Mouse (Mus musculus) cerebellum, adult 18-20 months (tissue): ENCODE results near the gene Sugct.
A peak's percentile ranks its signal among the peaks of the same experiment; 100 is the strongest.
"Not testable (repeated sequence)": the region's sequence is repeated elsewhere in the genome, so short reads cannot be mapped to it uniquely, and the experiment has no call there.

Experiments used
- DNase-seq, 2 experiments: peaks; one replicate each; pipeline ENCODE4 v3.0.0; 2021

The Sugct gene

GRCm38 (mm10) chr13:17603756-17604155 is 91.6 kb downstream of the Sugct start:
- no peak for DNase-seq

GRCm38 (mm10) chr13:17585267-17585913 is 110.0 kb downstream of the Sugct start:
- DNase-seq, result no peak

- DNase-seq, result peak in 1 of 2 experiments; percentile 12
Measured at GRCm38 (mm10) chr13:17584804-17585203, 110.5 kb downstream of the Sugct start.

GRCm38 (mm10) chr13:17581684-17582083 is 113.7 kb downstream of the Sugct start:
- peak in 1 of 2 experiments; percentile 4 for DNase-seq

GRCm38 (mm10) chr13:17559357-17559756 is 136.0 kb downstream of the Sugct start:
- no peak for DNase-seq

GRCm38 (mm10) chr13:17536341-17536740 is 159.0 kb downstream of the Sugct start:
- no peak for DNase-seq

- DNase-seq, result no peak
Measured at GRCm38 (mm10) chr13:17534871-17535270, 160.5 kb downstream of the Sugct start.

GRCm38 (mm10) chr13:17534469-17534868 is 160.9 kb downstream of the Sugct start:
- no peak for DNase-seq

GRCm38 (mm10) chr13:17511184-17511778 is 184.1 kb downstream of the Sugct start:
- DNase-seq, result no peak

GRCm38 (mm10) chr13:17494936-17495335 is 200.4 kb downstream of the Sugct start:
- DNase-seq, result no peak

- no peak for DNase-seq
Measured at GRCm38 (mm10) chr13:17494056-17494574, 201.2 kb downstream of the Sugct start.

- DNase-seq, result not testable (repeated sequence)
Measured at GRCm38 (mm10) chr13:17457981-17458380, 237.4 kb downstream of the Sugct start.

GRCm38 (mm10) chr13:17432139-17432916 is 263.0 kb downstream of the Sugct start:
- peak in 1 of 2 experiments; percentile 4 for DNase-seq

- DNase-seq, result no peak
Measured at GRCm38 (mm10) chr13:17421875-17422274, 273.5 kb downstream of the Sugct start.

- no peak for DNase-seq
Measured at GRCm38 (mm10) chr13:17420557-17420956, 274.8 kb downstream of the Sugct start.

GRCm38 (mm10) chr13:17342836-17343235 is 352.5 kb downstream of the Sugct start:
- no peak for DNase-seq

- DNase-seq, result no peak
Measured at GRCm38 (mm10) chr13:17335885-17336540, 359.3 kb downstream of the Sugct start.

GRCm38 (mm10) chr13:17326863-17327262 is 368.5 kb downstream of the Sugct start:
- DNase-seq, result no peak

- DNase-seq, result no peak
Measured at GRCm38 (mm10) chr13:17301590-17301989, 393.8 kb downstream of the Sugct start.

- no peak for DNase-seq
Measured at GRCm38 (mm10) chr13:17297462-17298005, 397.8 kb downstream of the Sugct start.

GRCm38 (mm10) chr13:17296912-17297311 is 398.4 kb downstream of the Sugct start:
- DNase-seq, result no peak

GRCm38 (mm10) chr13:17296460-17296859 is 398.9 kb downstream of the Sugct start:
- no peak for DNase-seq

- DNase-seq, result no peak
Measured at GRCm38 (mm10) chr13:17291057-17291456, 404.3 kb downstream of the Sugct start.
